Mouse (Mus musculus) thymus, adult 2 months (tissue): ENCODE measurements at regions not wholly inside any gene's neighbourhood (a gene's known extent, or its start where the extent isn't known, plus 50 kb on each side); places are given as distances from the start of the nearest gene placed in this dataset.

ENCODE experiments used
- CTCF ChIP-seq: fragments of 200-500 bp; IDR thresholded peaks from 2 replicates; pipeline ENCODE4 v1.5.1; 2012; ENCODE audit warnings: mild to moderate bottlenecking, control low read depth, low read length, moderate library complexity, borderline replicate concordance; ENCODE audit not compliant: control insufficient read depth, poor library complexity, insufficient read depth; ENCODE audit errors: extremely low read depth
- POLR2A ChIP-seq: fragments of 200-500 bp; IDR thresholded peaks from 2 replicates; pipeline ENCODE4 v1.6.1; 2012; ENCODE audit warnings: mild to moderate bottlenecking, low read length, control low read depth, moderate library complexity; ENCODE audit not compliant: control insufficient read depth, poor library complexity, insufficient read depth; ENCODE audit errors: extremely low read depth

DNA sequence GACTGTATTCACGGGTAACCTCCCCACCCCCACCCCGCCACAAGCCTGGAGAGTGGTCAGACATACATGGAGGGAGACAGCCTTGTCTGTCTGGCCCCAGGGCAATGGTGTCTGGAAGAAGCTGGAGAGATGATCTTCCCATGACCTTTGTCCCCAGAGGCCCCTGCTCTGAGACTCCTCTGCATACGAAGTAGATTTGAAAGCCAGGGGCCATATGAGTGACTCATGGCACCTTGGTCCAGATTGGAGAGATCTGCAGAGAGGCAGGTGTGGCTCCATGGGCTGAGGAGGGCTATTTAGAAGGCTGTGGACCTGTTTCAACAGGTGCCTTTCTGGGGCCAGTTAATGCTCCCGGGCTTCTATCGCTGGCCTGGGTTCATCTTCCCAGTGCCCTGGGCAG lies 200.7 kb downstream of the Cdc5l start:
- no peak for TF ChIP-seq POLR2A
- TF ChIP-seq CTCF: no peak
